ENCODE assay signal across 17 mouse cellular contexts in genomic region chr19:38902501-38902900, GRCm38 (mm10). TPM values are rescaled to one million over a fixed set of nuclear protein-coding genes. Genes with fewer than 3 reads are reported as not detected.
DNase-seq lines count a peak whose midpoint lies in the region; ATAC-seq and TF ChIP-seq lines count a peak whose summit lies in the region.
"Had no signal": no experiment of that assay in that cellular context is flagged by ENCODE, and none has a peak within 500 bp of the region (broad histone marks: within the 10 kb centered on the region; RNA-seq: fewer than 3 reads in every experiment).

No protein-coding gene starts in this region.

- no peak overlapping the region for H3K4me3 ChIP-seq in liver, adult 2 months (ENCODE audit: insufficient read depth, low read depth, low read length)
- H3K4me3 ChIP-seq: embryonic facial prominence, embryonic 13.5 days; embryonic facial prominence, embryonic 15.5 days; erythroblast, embryonic 14.5 days; forebrain, embryonic 10.5 days; forebrain, embryonic 12.5 days had no signal

- H3K36me3 ChIP-seq in liver, adult 2 months (ENCODE audit: control insufficient read depth, insufficient read depth, low read length): peaks cover 3% of the 10 kb centered on the region
- H3K36me3 ChIP-seq: forebrain, embryonic 12.5 days had no signal

- TF ChIP-seq POLR2A in liver, adult 2 months (IDR thresholded peaks at IDR 0.05; ENCODE audit: extremely low read depth, insufficient read depth, low read length): no peak

- 97% methylated on average over 5 of the region's 5 CpGs for WGBS in liver, adult 2 months

- H3K4me1 ChIP-seq in liver, adult 2 months (ENCODE audit: control insufficient read depth, insufficient read depth, low read length): peaks cover 3% of the 10 kb centered on the region; the same call in 1 of the 2 replicates
- H3K4me1 ChIP-seq: embryonic facial prominence, embryonic 13.5 days; embryonic facial prominence, embryonic 15.5 days; forebrain, embryonic 10.5 days; forebrain, embryonic 12.5 days had no signal

- no peaks in the 10 kb centered on the region for H3K79me2 ChIP-seq in liver, adult 2 months (ENCODE audit: control insufficient read depth, insufficient read depth, low read length)

- no peak overlapping the region for H3K9ac ChIP-seq in liver, adult 2 months (ENCODE audit: low read depth, low read length)
- H3K9ac ChIP-seq: embryonic facial prominence, embryonic 13.5 days; embryonic facial prominence, embryonic 15.5 days; forebrain, embryonic 12.5 days had no signal

- ATAC-seq in megakaryocyte progenitor cell, adult 5-6 weeks (replicated peaks; ENCODE audit: poor library complexity): peak; percentile 39
- no peak for ATAC-seq in CD4-positive, CD25-positive, alpha-beta regulatory T cell, adult 4 months
- ATAC-seq: activated CD4-positive, CD25-positive, alpha-beta regulatory T cell, adult 4 months; Patski had no signal

- peak; percentile 59 for DNase-seq in liver, adult 2 months (ENCODE audit: extremely low read depth, low read depth, low spot score)
- DNase-seq in liver (no peak), ZHBTc4 (ENCODE audit: low read depth, low spot score) (peak; percentile 60)
- no peak for DNase-seq in cerebellum, adult 18-20 months
- DNase-seq in Muller cell, postnatal 12 days (ENCODE audit: inconsistent ontology term): no peak
- DNase-seq: cerebellum, adult 11 months; embryo, embryonic 11 days had no signal

- H3K27ac ChIP-seq in liver, adult 2 months (replicated peaks; ENCODE audit: insufficient read depth, low read depth, low read length): no peak overlapping the region
- H3K27ac ChIP-seq: embryonic facial prominence, embryonic 13.5 days; embryonic facial prominence, embryonic 15.5 days; forebrain, embryonic 10.5 days; forebrain, embryonic 12.5 days had no signal

- no peak for TF ChIP-seq CTCF in liver, adult 2 months (IDR thresholded peaks at IDR 0.05; ENCODE audit: low read depth, low read length)

- no peaks in the 10 kb centered on the region for H3K27me3 ChIP-seq in liver, adult 2 months (ENCODE audit: control insufficient read depth, insufficient read depth, low read length)
- H3K27me3 ChIP-seq: CH12.LX; embryonic facial prominence, embryonic 13.5 days; embryonic facial prominence, embryonic 15.5 days; forebrain, embryonic 12.5 days; Patski had no signal

RNA-seq across cellular contexts. Expression of gene Hells, which starts 28.2 kb away (rescaled TPM):
- total RNA-seq in liver, adult 2 months (2014; rRNA removed): 0.92 and 1.5 TPM in 2 replicates
- 0.11 and 0.20 TPM in 2 replicates for polyA plus RNA-seq in liver, adult 2 months (2012; rRNA removed)
- 156 and 172 TPM in 2 replicates for total RNA-seq in megakaryocyte progenitor cell, adult 5-6 weeks (2015)
- 95.7 and 125 TPM in 2 replicates for total RNA-seq in megakaryocyte progenitor cell, adult 5-6 weeks (2017)
- polyA plus RNA-seq in CD4-positive, CD25-positive, alpha-beta regulatory T cell, adult 4 months (2017; shearing (Covaris generic)): 10 to 100 TPM; 17.6 to 18.3 TPM

Comparison
In these comparisons a context has a peak if more than half of its experiments do, and no peak if none do; other contexts are left out.
1. DNase-seq: peak in liver, adult 2 months (single experiment) and ZHBTc4 (single experiment); none in liver (single experiment), cerebellum, adult 18-20 months (0 of 2) and Muller cell, postnatal 12 days (single experiment).
2. RNA of gene Hells, which starts 28.2 kb away (total RNA-seq): 95.7 to 172 TPM in megakaryocyte progenitor cell, adult 5-6 weeks; 0.92 to 1.5 TPM in liver, adult 2 months; every median in the first group is over 10 times any median in the second.